Mouse (Mus musculus): Measurements from ENCODE around the gene Rnf40. TPM values are rescaled to one million over a fixed set of nuclear protein-coding genes. Genes with fewer than 3 reads are reported as not detected.
A peak's percentile ranks its signal among the peaks of the same experiment; 100 is the strongest.

Rnf40 gene
- 67.7 and 74.1 TPM in 2 replicates for polyA plus RNA-seq (2016; fragmentation: Nextera tagmentation; extraction: Ambion mirVana)

DNA sequence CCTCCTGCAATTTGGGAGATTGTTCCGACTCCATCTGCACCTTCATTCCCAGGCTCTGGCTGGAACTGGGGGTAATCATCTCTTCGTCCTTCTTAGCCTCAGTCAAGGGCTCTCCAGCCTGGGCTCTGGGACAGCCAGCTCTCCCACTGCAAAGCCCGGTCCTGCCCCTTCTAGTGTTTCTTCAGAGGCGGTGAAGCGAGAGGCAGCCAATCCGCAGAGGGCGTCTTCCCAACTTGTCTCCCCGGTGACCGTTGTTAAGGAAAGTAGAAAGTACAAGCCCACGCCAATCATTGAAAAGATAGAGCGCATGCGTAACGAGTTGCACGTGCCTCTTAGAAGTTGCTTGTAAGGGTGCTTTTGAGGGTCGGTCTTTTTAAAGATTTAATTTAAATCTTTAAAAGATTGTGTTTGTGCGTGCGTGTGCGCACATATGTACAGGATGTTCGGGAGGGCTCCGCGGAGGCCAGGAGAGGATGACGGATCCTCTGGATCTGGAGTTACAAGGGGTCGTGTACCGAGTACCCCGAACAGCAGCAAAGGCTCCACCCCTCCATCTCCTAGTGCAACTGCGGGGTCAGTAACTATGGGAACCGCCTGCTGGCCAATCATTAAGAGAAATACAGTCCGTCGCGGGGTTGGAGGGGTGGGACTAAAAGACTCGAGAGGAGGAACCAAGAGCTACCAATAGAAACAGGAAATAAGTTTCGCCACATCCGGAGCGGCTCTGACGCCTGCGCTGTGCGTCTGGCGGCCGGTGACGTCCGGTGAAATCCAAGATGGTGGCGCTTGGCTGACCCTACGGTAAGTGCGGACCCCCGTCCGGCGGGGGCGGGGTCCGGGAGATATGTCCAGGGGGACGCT is at the start of gene Rnf40, which contains the start of gene Ccdc189:
TSS of gene Rnf40 (plus strand) at position 757 of the 861 bp plus-strand sequence.
TSS of gene Ccdc189 (minus strand) at position 585 of the 861 bp plus-strand sequence.
- H3K4me2 ChIP-seq: peak within 1 kb of the TSS; percentile 89
- no peaks in the 10 kb centered on the region for H3K9me3 ChIP-seq
- peak within 1 kb of the TSS; percentile 90 for H3K4me3 ChIP-seq (replicated peaks)
- no peaks in the 10 kb centered on the region for H3K27me3 ChIP-seq
- WGBS: under 1% methylated on average over 50 of the region's 50 CpGs
- peak within 1 kb of the TSS; percentile 84 for H3K27ac ChIP-seq
- H3K9ac ChIP-seq: peak within 1 kb of the TSS; percentile 76
- peaks cover 18% of the 10 kb centered on the region for H3K4me1 ChIP-seq
- ATAC-seq (ENCODE audit: low FRiP score): peak; percentile 98
- peaks cover 55% of the 10 kb centered on the region for H3K36me3 ChIP-seq (replicated peaks)

DNA sequence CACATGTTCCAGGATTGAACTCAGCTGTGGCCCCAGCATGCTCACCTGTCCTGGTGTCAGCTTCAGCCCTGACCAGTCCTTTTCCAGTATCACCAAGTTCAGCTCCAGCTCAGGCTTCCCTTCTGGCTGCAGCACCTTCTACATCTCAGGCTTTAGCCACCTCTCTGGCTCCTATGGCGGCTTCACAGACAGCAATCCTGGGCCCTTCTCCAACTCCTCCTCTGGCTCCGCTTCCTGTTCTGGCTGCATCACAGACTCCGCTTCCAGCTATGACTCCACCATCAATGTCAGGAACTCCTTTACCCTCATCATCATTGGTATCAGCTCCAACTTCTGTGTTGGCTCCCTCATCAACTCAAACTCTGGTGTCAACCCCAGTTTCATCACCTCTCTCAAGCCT is 46.9 kb upstream of the Rnf40 start:
- ATAC-seq (ENCODE audit: low FRiP score): no peak
- H3K4me2 ChIP-seq: no peak overlapping the region
- H3K9ac ChIP-seq: no peak overlapping the region
- H3K27ac ChIP-seq: no peak overlapping the region
- H3K27me3 ChIP-seq: no peaks in the 10 kb centered on the region
- H3K4me3 ChIP-seq (replicated peaks): no peak overlapping the region
- no peaks in the 10 kb centered on the region for H3K4me1 ChIP-seq
- no peaks in the 10 kb centered on the region for H3K9me3 ChIP-seq
- peaks cover 94% of the 10 kb centered on the region for H3K36me3 ChIP-seq (replicated peaks)
- WGBS: 100% methylated on average over 3 of the region's 3 CpGs

DNA sequence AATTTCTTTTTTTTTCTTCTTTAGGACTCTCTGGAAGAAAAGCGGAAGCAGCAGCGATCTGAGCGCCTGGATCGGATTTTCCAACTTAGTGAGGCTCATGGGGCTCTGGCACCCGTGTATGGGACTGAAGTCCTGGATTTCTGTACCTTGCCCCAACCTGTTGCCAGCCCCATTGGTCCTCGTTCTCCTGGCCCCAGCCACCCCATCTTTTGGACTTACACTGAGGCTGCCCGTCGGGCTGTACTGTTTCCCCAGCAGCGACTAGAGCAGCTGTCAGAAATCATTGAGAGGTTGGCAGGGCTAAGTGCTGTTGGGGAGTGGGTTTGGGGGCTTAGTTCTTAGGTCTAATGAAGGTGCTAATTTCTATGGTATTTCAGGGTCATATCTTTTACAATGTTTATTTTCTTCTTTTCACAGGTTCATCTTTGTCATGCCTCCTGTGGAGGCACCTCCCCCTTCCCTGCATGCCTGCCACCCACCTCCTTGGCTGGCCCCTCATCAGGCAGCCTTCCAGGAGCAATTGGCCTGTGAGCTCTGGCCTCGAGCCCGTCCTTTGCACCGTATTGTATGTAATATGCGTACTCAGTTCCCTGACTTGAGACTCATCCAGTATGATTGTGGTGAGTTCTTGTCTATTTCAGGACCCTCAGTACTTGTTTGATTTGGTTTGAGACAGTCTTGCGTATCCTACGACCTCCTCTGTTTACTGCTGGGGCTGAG is 39.3 kb upstream of the Rnf40 start:
- Histone ChIP-seq H3K4me1 (no peaks in the 10 kb centered on the region), H3K36me3 (replicated peaks) (peaks cover 78% of the 10 kb centered on the region), H3K9ac (no peak overlapping the region), H3K27ac (no peak overlapping the region), H3K4me2 (no peak overlapping the region), H3K9me3 (no peaks in the 10 kb centered on the region), H3K4me3 (replicated peaks) (no peak overlapping the region), H3K27me3 (no peaks in the 10 kb centered on the region)
- WGBS: 93% methylated on average over 15 of the region's 15 CpGs
- no peak for ATAC-seq (ENCODE audit: low FRiP score)

DNA sequence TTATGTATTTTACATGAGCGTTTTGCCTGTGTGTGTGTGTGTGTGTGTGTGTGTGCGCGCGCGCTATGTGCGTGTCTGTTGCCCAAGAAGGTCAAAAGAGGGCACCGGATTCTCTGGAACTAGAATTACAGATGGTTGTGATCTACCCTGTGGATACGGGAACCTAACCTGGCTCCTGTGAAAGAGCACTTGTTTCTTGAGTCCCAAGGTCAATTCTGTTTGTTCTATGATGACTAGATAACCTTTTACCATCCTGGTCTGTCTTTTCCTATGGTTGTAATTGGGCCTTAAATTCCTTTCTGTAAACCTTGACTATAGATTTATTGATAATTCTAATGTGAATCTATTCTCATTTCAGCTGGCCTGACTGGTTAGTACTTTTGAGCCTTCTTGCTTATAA is 37.0 kb upstream of the Rnf40 start:
- no peak overlapping the region for H3K9ac ChIP-seq
- no peaks in the 10 kb centered on the region for H3K27me3 ChIP-seq
- no peaks in the 10 kb centered on the region for H3K4me1 ChIP-seq
- WGBS: 94% methylated on average over 8 of the region's 8 CpGs
- no peak for ATAC-seq (ENCODE audit: low FRiP score)
- no peak overlapping the region for H3K4me3 ChIP-seq (replicated peaks)
- no peak overlapping the region for H3K4me2 ChIP-seq
- H3K36me3 ChIP-seq (replicated peaks): peaks cover 80% of the 10 kb centered on the region
- H3K9me3 ChIP-seq: no peaks in the 10 kb centered on the region
- H3K27ac ChIP-seq: no peak overlapping the region

DNA sequence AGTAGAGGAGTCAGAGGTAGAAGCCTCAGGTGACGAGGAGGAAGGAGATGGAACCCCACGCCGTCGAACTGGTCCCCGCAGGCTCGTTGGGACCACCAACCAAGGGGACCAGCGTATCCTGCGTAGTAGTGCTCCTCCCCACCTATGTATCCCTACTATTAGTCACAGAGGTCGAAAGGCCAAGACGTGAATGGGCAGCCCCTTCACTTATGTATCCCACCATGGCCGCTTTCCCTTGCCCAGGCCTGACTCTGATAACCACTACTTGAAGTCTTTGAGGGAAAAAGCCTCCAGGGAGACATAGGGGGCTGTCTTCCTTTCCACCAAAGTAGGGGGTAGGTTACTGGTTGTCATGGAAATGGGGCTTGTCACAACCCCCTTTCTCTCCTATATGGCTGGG is 28.0 kb upstream of the Rnf40 start:
- H3K36me3 ChIP-seq (replicated peaks): peaks cover 82% of the 10 kb centered on the region
- no peak for ATAC-seq (ENCODE audit: low FRiP score)

DNA sequence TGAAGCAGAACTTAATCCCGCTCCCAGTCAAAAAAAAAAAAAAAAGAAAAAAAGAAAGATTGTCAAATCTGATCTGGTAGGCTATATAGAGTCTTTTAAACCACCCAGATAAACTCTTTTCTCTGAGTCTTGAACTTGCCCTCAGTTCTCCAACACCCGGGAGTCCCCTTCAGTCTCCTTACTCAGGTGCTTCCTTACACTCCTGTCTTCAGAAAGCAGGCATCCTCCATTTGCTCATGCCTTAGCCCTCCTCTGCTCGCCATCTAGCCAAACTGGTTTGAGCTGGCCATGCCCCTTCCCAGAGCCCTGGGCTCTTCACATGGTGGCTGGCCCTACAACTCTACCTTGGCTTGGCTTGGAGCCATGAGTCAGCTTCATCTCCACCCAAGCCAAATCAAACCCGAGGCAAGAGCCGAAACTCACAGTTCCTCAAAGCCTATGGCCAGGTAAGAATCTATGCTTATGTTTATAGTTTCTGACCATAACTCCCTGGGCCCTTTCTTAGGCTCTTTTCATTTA is 27.2 kb upstream of the Rnf40 start, which contains the start of gene Tmem265:
TSS of gene Tmem265 (plus strand) at position 51 of the 519 bp plus-strand sequence.
- no peak within 1 kb of the TSS for H3K4me2 ChIP-seq
- ATAC-seq (ENCODE audit: low FRiP score): no peak
- H3K4me3 ChIP-seq (replicated peaks): no peak within 1 kb of the TSS
- H3K4me1 ChIP-seq: no peaks in the 10 kb centered on the region
- no peaks in the 10 kb centered on the region for H3K27me3 ChIP-seq
- H3K9me3 ChIP-seq: no peaks in the 10 kb centered on the region
- no peak within 1 kb of the TSS for H3K9ac ChIP-seq
- no peak within 1 kb of the TSS for H3K27ac ChIP-seq
- WGBS: 93% methylated on average over 5 of the region's 5 CpGs
- peaks cover 81% of the 10 kb centered on the region for H3K36me3 ChIP-seq (replicated peaks)

More for the DNA sequence above, 28.0 kb upstream of the Rnf40 start:
- Histone ChIP-seq H3K27me3 (no peaks in the 10 kb centered on the region), H3K4me3 (replicated peaks) (no peak overlapping the region), H3K9ac (no peak overlapping the region), H3K4me2 (no peak overlapping the region), H3K27ac (no peak overlapping the region), H3K4me1 (no peaks in the 10 kb centered on the region), H3K9me3 (no peaks in the 10 kb centered on the region)
- WGBS: 92% methylated on average over 11 of the region's 11 CpGs

DNA sequence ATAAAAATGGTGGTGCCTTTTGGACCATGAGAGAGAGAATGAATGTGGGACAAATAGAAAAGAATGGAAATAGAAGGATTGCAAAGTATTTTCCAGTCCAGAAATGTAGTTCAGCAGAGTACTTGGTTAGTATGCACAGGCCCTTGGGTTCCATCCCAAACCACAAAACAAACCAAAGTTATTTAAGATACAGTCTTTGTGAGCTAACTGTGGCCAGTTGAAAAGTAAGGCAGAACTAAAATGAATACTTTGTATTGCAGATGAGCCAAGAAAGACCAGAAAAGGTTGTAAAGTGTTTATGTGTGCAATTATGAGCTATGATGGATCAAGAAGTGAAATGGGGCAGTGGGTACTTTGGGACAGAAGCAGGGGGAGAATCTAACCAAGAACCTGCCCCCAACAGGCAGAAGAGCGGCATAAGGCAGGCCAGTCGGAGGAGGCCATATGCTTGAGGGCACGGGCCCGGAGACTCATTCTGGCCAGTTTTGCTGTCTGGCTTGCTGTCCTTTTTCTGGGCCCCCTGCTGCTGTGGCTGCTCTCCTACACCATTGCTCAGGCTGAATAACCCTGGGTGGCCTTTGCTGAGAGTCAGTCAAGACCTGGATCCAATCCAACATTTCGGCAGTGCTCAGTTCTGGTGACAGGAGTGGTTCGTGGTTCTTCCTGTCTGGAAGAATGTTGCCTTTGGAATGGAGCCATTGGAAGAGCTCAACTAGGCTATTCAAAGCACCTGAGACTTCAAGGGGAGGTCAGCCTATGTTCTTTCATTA is 24.0 kb upstream of the Rnf40 start:
- H3K4me2 ChIP-seq: no peak overlapping the region
- no peak overlapping the region for H3K27ac ChIP-seq
- no peaks in the 10 kb centered on the region for H3K9me3 ChIP-seq
- ATAC-seq (ENCODE audit: low FRiP score): no peak
- WGBS: 88% methylated on average over 6 of the region's 6 CpGs
- H3K36me3 ChIP-seq (replicated peaks): peaks cover 62% of the 10 kb centered on the region
- no peaks in the 10 kb centered on the region for H3K27me3 ChIP-seq
- no peaks in the 10 kb centered on the region for H3K4me1 ChIP-seq
- H3K4me3 ChIP-seq (replicated peaks): no peak overlapping the region
- no peak overlapping the region for H3K9ac ChIP-seq

DNA sequence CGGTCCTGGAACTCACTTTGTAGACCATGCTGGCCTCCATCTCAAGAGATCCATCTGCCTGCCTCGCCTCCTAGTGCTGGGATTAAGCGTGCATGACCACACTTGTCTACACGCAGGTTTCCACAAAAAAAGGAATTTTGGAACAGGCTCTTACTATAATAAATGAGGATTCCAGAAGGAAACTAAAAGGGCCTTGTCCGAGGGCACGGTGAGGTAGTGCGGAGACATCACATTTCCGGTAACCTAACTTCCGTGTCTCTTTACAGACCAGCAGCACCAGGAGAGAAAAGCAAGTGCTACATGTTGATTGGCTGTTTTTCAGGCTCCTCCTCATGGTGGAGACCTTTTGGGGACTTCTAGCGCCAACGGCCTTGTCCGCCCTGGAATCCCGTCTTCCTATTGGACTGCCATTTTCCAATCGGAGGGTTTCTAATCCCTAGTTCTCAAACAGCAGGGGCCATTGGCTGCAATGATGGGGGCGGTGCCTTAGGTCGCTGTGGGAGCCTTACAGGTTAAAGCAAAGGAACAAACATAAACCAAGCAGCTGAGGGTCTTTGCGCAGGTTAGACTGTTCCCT is 15.6 kb upstream of the Rnf40 start, which contains the start of gene Phkg2:
TSS of gene Phkg2 (plus strand) at position 446 of the 577 bp plus-strand sequence.
- peak within 1 kb of the TSS; percentile 94 for H3K4me2 ChIP-seq
- peak within 1 kb of the TSS; percentile 78 for H3K27ac ChIP-seq
- no peaks in the 10 kb centered on the region for H3K9me3 ChIP-seq
- peaks cover 14% of the 10 kb centered on the region for H3K36me3 ChIP-seq (replicated peaks)
- under 1% methylated on average over 17 of the region's 17 CpGs for WGBS
- no peaks in the 10 kb centered on the region for H3K27me3 ChIP-seq
- peak within 1 kb of the TSS; percentile 89 for H3K9ac ChIP-seq
- peak; percentile 99 for ATAC-seq (ENCODE audit: low FRiP score)
- H3K4me3 ChIP-seq (replicated peaks): peak within 1 kb of the TSS; percentile 74
- peaks cover 23% of the 10 kb centered on the region for H3K4me1 ChIP-seq

DNA sequence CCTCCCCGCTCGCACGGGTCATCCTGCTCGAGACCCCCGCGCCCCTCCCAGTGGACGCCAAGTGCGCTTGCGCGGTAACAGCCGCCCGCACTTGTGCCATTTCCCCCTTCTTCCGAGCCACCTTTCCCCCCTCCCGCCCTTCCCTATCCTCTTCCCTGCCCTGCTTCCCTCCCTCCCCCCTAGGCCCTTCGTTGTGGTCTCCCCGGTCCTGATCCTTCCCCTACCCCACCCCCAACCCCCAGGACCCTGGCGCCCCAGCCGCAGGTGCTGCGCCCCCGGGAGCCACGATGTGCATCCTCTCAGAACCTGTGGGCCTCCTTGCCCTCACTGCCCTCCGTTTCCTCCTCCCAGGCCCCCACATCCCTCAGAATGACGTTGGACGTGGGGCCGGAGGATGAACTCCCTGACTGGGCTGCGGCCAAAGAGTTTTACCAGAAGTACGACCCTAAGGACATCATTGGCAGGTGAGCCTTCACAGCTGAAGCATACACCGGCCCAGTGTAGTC is 15.0 kb upstream of the Rnf40 start:
- peaks cover 19% of the 10 kb centered on the region for H3K36me3 ChIP-seq (replicated peaks)
- no peaks in the 10 kb centered on the region for H3K9me3 ChIP-seq
- under 1% methylated on average over 24 of the region's 28 CpGs for WGBS
- ATAC-seq (ENCODE audit: low FRiP score): no peak; the same call in 1 of the 2 replicates
- H3K4me1 ChIP-seq: peaks cover 23% of the 10 kb centered on the region
- H3K4me2 ChIP-seq: peak overlapping the region; percentile 94
- H3K27ac ChIP-seq: peak overlapping the region; percentile 78
- peak overlapping the region; percentile 89 for H3K9ac ChIP-seq
- peak overlapping the region; percentile 74 for H3K4me3 ChIP-seq (replicated peaks)
- no peaks in the 10 kb centered on the region for H3K27me3 ChIP-seq

DNA sequence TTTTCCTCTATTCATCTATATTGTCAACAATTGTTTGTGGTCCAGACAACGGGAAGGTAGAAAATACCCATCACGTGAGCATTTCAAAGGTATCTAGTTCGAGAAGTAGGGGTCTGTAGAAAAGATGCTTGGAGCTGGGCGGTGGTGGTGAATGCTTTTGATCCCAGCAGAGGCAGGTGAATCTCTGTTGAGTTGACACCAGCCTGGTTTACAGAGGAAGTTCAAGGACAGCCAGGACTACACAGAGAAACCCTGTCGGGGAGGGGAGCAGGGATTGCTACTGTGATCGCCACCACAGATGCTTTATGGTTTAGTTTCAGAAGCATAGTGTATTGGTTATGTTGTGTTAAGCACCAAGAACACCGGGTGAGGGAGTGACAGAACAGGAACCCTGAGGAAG is 14.5 kb upstream of the Rnf40 start:
- Histone ChIP-seq H3K4me1 (peaks cover 23% of the 10 kb centered on the region), H3K4me3 (replicated peaks) (peak overlapping the region; percentile 74), H3K27ac (peak overlapping the region; percentile 78; the same call in 1 of the 2 replicates), H3K9ac (peak overlapping the region; percentile 89), H3K9me3 (no peaks in the 10 kb centered on the region), H3K4me2 (peak overlapping the region; percentile 94), H3K27me3 (no peaks in the 10 kb centered on the region), H3K36me3 (replicated peaks) (peaks cover 19% of the 10 kb centered on the region)
- ATAC-seq (ENCODE audit: low FRiP score): no peak
- 18% methylated on average over 7 of the region's 7 CpGs for WGBS

DNA sequence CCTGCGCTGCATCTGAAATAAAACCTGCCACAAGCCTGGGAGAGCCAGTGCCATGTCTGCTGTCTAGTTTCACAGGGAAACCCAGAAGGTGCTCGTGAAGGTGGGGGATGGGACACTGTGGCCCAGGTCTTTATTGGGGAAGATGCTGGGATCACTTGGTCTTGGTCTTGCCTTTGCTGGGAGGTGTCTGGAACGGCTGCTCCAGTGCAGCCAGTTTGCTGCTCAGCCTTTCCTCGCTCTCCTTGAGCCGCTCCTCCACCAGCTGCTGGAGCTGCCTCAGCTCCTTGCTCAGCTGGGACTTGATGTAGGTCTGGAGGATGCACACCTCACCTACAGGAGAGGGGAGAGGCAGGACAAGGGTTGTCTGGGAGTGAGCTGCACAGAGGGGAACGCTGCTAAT is 5.3 kb upstream of the Rnf40 start:
- Histone ChIP-seq H3K36me3 (replicated peaks) (peaks cover 54% of the 10 kb centered on the region), H3K4me3 (replicated peaks) (no peak overlapping the region), H3K27ac (no peak overlapping the region), H3K9ac (no peak overlapping the region), H3K9me3 (no peaks in the 10 kb centered on the region), H3K4me2 (no peak overlapping the region), H3K27me3 (no peaks in the 10 kb centered on the region), H3K4me1 (peaks cover 10% of the 10 kb centered on the region)
- WGBS: 93% methylated on average over 6 of the region's 6 CpGs
- no peak for ATAC-seq (ENCODE audit: low FRiP score)

Measured in forebrain, embryonic 12.5 days (tissue).